In genomic region chr6:39118456-39118881, GRCm38 (mm10) we compare ENCODE assay signal across 8 mouse cellular contexts. TPM values are rescaled to one million over a fixed set of nuclear protein-coding genes. Genes with fewer than 3 reads are reported as not detected.
DNase-seq lines count a peak whose midpoint lies in the region; ATAC-seq and TF ChIP-seq lines count a peak whose summit lies in the region.

No protein-coding gene starts in this region.

- H3K27me3 ChIP-seq in lung, postnatal 0 days (replicated peaks; ENCODE audit: insufficient read depth, low read length), result no peaks in the 10 kb centered on the region
- H3K27me3 ChIP-seq in heart, embryonic 10.5 days (ENCODE audit: insufficient read depth, poor library complexity, severe bottlenecking), result peaks cover 33% of the 10 kb centered on the region
- H3K27me3 ChIP-seq in limb, embryonic 14.5 days (ENCODE audit: control insufficient read depth, insufficient read depth, low read length), result peaks cover 27% of the 10 kb centered on the region
- peaks cover 29% of the 10 kb centered on the region for H3K27me3 ChIP-seq in neural tube, embryonic 15.5 days (replicated peaks)

- peaks cover 4% of the 10 kb centered on the region; the same call in 1 of the 2 replicates for H3K4me1 ChIP-seq in lung, postnatal 0 days (ENCODE audit: insufficient read depth, low read depth, low read length)
- H3K4me1 ChIP-seq in heart, embryonic 10.5 days, result peaks cover 16% of the 10 kb centered on the region
- no peaks in the 10 kb centered on the region for H3K4me1 ChIP-seq in limb, embryonic 14.5 days (ENCODE audit: control insufficient read depth, insufficient read depth, low read length)
- H3K4me1 ChIP-seq in neural tube, embryonic 15.5 days, result peaks cover 8% of the 10 kb centered on the region

- peak overlapping the region; percentile 82 for H3K9ac ChIP-seq in lung, postnatal 0 days (replicated peaks; ENCODE audit: low read depth)
- H3K9ac ChIP-seq in limb, embryonic 14.5 days (ENCODE audit: low read depth, low read length, severe bottlenecking), result peak overlapping the region; percentile 85
- H3K9ac ChIP-seq in neural tube, embryonic 15.5 days (replicated peaks), result peak overlapping the region; percentile 55

- H3K36me3 ChIP-seq in lung, postnatal 0 days (ENCODE audit: insufficient read depth, low read length), result no peaks in the 10 kb centered on the region
- H3K36me3 ChIP-seq in heart, embryonic 10.5 days, result 0 out of 2 replicates have a peak, but pooled peaks cover 3% of the 10 kb centered on the region
- no peaks in the 10 kb centered on the region for H3K36me3 ChIP-seq in limb, embryonic 14.5 days (ENCODE audit: control insufficient read depth, insufficient read depth, low read length)
- H3K36me3 ChIP-seq in neural tube, embryonic 15.5 days, result no peaks in the 10 kb centered on the region

- no peak for TF ChIP-seq CTCF in lung, postnatal 0 days (IDR thresholded peaks at IDR 0.05)

- peak overlapping the region; percentile 83 for H3K4me2 ChIP-seq in lung, postnatal 0 days (replicated peaks; ENCODE audit: low read depth, low read length)
- peak overlapping the region; percentile 63 for H3K4me2 ChIP-seq in limb, embryonic 14.5 days (replicated peaks; ENCODE audit: low read depth, low read length, severe bottlenecking)
- peak overlapping the region; percentile 76 for H3K4me2 ChIP-seq in neural tube, embryonic 15.5 days

- no peak for TF ChIP-seq EP300 in lung, postnatal 0 days (IDR thresholded peaks at IDR 0.05)

- DNase-seq in lung, postnatal 0 days (ENCODE audit: low spot score), result peak; percentile 61
- DNase-seq in lung, postnatal 4 days, result no peak
- peak; percentile 35 to 41 for DNase-seq in cerebellum, postnatal 4 days (ENCODE audit: low spot score in 2 of 2)
- DNase-seq in heart, embryonic 10.5 days (ENCODE audit: low spot score), result no peak
- peak; percentile 42 for DNase-seq in limb, embryonic 14.5 days (ENCODE audit: low spot score)
- no peak for DNase-seq in layer of hippocampus, adult 9-10 months (ENCODE audit: low spot score)
- no peak for DNase-seq in ovary, postnatal 36 days (ENCODE audit: low spot score)

- H3K4me3 ChIP-seq in lung, postnatal 0 days (ENCODE audit: low read depth, low read length), result peak overlapping the region; percentile 83
- H3K4me3 ChIP-seq in heart, embryonic 10.5 days, result peak overlapping the region; percentile 82
- peak overlapping the region; percentile 78 for H3K4me3 ChIP-seq in limb, embryonic 14.5 days (replicated peaks; ENCODE audit: low read length)
- peak overlapping the region; percentile 69 for H3K4me3 ChIP-seq in neural tube, embryonic 15.5 days (replicated peaks)

- 8% methylated on average over 49 of the region's 49 CpGs for WGBS in lung, postnatal 0 days
- WGBS in heart, embryonic 10.5 days, result 11% methylated on average over 49 of the region's 49 CpGs
- 24% methylated on average over 22 of the region's 49 CpGs for WGBS in limb, embryonic 14.5 days
- 10% methylated on average over 48 of the region's 49 CpGs for WGBS in neural tube, embryonic 15.5 days

- TF ChIP-seq POLR2A in limb, embryonic 14.5 days (IDR thresholded peaks at IDR 0.05; ENCODE audit: borderline replicate concordance, extremely low read depth, insufficient read depth, insufficient read length), result no peak

- peak overlapping the region; percentile 93 for H3K27ac ChIP-seq in lung, postnatal 0 days (ENCODE audit: low read length)
- peak overlapping the region; percentile 93 for H3K27ac ChIP-seq in heart, embryonic 10.5 days
- no peak overlapping the region for H3K27ac ChIP-seq in limb, embryonic 14.5 days (replicated peaks; ENCODE audit: low read depth, low read length)
- H3K27ac ChIP-seq in neural tube, embryonic 15.5 days (replicated peaks), result no peak overlapping the region

- ATAC-seq in lung, postnatal 0 days, result peak; percentile 51
- peak; percentile 50; the same call in 1 of the 2 replicates for ATAC-seq in limb, embryonic 14.5 days (ENCODE audit: low FRiP score, low read depth)
- no peak; the same call in 1 of the 2 replicates for ATAC-seq in neural tube, embryonic 15.5 days (ENCODE audit: low FRiP score)

- no peaks in the 10 kb centered on the region for H3K9me3 ChIP-seq in lung, postnatal 0 days (ENCODE audit: low read length)
- H3K9me3 ChIP-seq in heart, embryonic 10.5 days, result 0 out of 2 replicates have a peak, but pooled peaks cover 4% of the 10 kb centered on the region
- H3K9me3 ChIP-seq in limb, embryonic 14.5 days (ENCODE audit: control insufficient read depth, low read length), result 0 out of 2 replicates have a peak, but pooled peaks cover 3% of the 10 kb centered on the region
- no peaks in the 10 kb centered on the region for H3K9me3 ChIP-seq in neural tube, embryonic 15.5 days (replicated peaks)

RNA-seq across cellular contexts. Expression of gene Parp12, which starts 0.3 kb away (rescaled TPM):
- 13.6 and 13.7 TPM in 2 replicates for polyA plus RNA-seq in lung, postnatal 0 days (2015; fragmentation: Nextera tagmentation; extraction: Ambion mirVana)
- polyA plus RNA-seq in heart, embryonic 10.5 days (2016; fragmentation: Nextera tagmentation; extraction: Ambion mirVana), result 3.3 and 4.5 TPM in 2 replicates
- polyA plus RNA-seq in limb, embryonic 14.5 days (2012; rRNA removed), result 18.5 and 19.3 TPM in 2 replicates
- polyA plus RNA-seq in limb, embryonic 14.5 days (2014; fragmentation: Nextera tagmentation; extraction: Ambion mirVana), result 8.6 and 11.9 TPM in 2 replicates
- 3.1 and 4.9 TPM in 2 replicates for polyA plus RNA-seq in neural tube, embryonic 15.5 days (2015; fragmentation: Nextera tagmentation; extraction: Ambion mirVana)

Comparison
In these comparisons a context has a peak if more than half of its experiments do, and no peak if none do; other contexts are left out.
1. DNase-seq: peak in lung, postnatal 0 days (single experiment), cerebellum, postnatal 4 days (2 of 2) and limb, embryonic 14.5 days (single experiment); none in lung, postnatal 4 days (0 of 2), heart, embryonic 10.5 days (single experiment), layer of hippocampus, adult 9-10 months (single experiment) and ovary, postnatal 36 days (single experiment).
2. H3K27ac ChIP-seq: peak in lung, postnatal 0 days (single experiment) and heart, embryonic 10.5 days (single experiment); none in limb, embryonic 14.5 days (single experiment) and neural tube, embryonic 15.5 days (single experiment).
3. Peak in every context shown above with its lines, with median percentiles within 50 percentile points of each other: H3K4me2 ChIP-seq, H3K4me3 ChIP-seq and H3K9ac ChIP-seq.